Mouse (Mus musculus): ENCODE measurements around the gene Foxq1.

Foxq1 gene

GRCm38 (mm10) chr13:31555834-31556233 lies at the start of gene Foxq1:
Gene Foxq1 (plus strand): TSS chr13:31556134.
- DNase-seq (ENCODE audit: low spot score): no peak

- peak; percentile 28 for DNase-seq (ENCODE audit: low spot score)
Measured at GRCm38 (mm10) chr13:31506494-31507167, 49.3 kb upstream of the Foxq1 start.

GRCm38 (mm10) chr13:31515261-31515660 lies 40.7 kb upstream of the Foxq1 start:
- no peak for DNase-seq (ENCODE audit: low spot score)

- DNase-seq (ENCODE audit: low spot score): peak; percentile 20
Measured at GRCm38 (mm10) chr13:31518411-31518886, 37.5 kb upstream of the Foxq1 start.

GRCm38 (mm10) chr13:31518971-31519370 lies 37.0 kb upstream of the Foxq1 start:
- peak; percentile 37 for DNase-seq (ENCODE audit: low spot score)

- DNase-seq (ENCODE audit: low spot score): no peak
Measured at GRCm38 (mm10) chr13:31524976-31525375, 31.0 kb upstream of the Foxq1 start.

GRCm38 (mm10) chr13:31531186-31531585 lies 24.7 kb upstream of the Foxq1 start:
- DNase-seq (ENCODE audit: low spot score): no peak

- DNase-seq (ENCODE audit: low spot score): no peak
Measured at GRCm38 (mm10) chr13:31531651-31532061, 24.3 kb upstream of the Foxq1 start.

GRCm38 (mm10) chr13:31534726-31535125 lies 21.2 kb upstream of the Foxq1 start:
- DNase-seq (ENCODE audit: low spot score): no peak

- no peak for DNase-seq (ENCODE audit: low spot score)
Measured at GRCm38 (mm10) chr13:31543021-31543420, 12.9 kb upstream of the Foxq1 start.

- no peak for DNase-seq (ENCODE audit: low spot score)
Measured at GRCm38 (mm10) chr13:31546784-31547183, 9.2 kb upstream of the Foxq1 start.

GRCm38 (mm10) chr13:31547204-31547603 lies 8.7 kb upstream of the Foxq1 start:
- DNase-seq (ENCODE audit: low spot score): no peak

GRCm38 (mm10) chr13:31547610-31548009 lies 8.3 kb upstream of the Foxq1 start:
- peak; percentile 39 for DNase-seq (ENCODE audit: low spot score)

- DNase-seq (ENCODE audit: low spot score): no peak
Measured at GRCm38 (mm10) chr13:31556964-31557767, 1.2 kb downstream of the Foxq1 start.

GRCm38 (mm10) chr13:31557768-31558520 lies 2.0 kb downstream of the Foxq1 start:
- DNase-seq (ENCODE audit: low spot score): peak; percentile 76

- peak; percentile 53 for DNase-seq (ENCODE audit: low spot score)
Measured at GRCm38 (mm10) chr13:31558521-31559418, 2.8 kb downstream of the Foxq1 start, which contains the start of gene A530084C06Rik. Gene A530084C06Rik (minus strand): TSS chr13:31559333.

GRCm38 (mm10) chr13:31559419-31560144 lies 3.6 kb downstream of the Foxq1 start:
- peak; percentile 58 for DNase-seq (ENCODE audit: low spot score)

GRCm38 (mm10) chr13:31564394-31564793 lies 8.5 kb downstream of the Foxq1 start:
- DNase-seq (ENCODE audit: low spot score): no peak

- DNase-seq (ENCODE audit: low spot score): no peak
Measured at GRCm38 (mm10) chr13:31567099-31567498, 11.2 kb downstream of the Foxq1 start.

- no peak for DNase-seq (ENCODE audit: low spot score)
Measured at GRCm38 (mm10) chr13:31567617-31568294, 11.8 kb downstream of the Foxq1 start.

Data from yolk sac, embryonic 10.5 days (tissue).